Mouse (Mus musculus) retina, adult 2 months (tissue): ENCODE measurements around the gene Tnnt3.

ENCODE experiments used
- DNase-seq: peaks from one replicate; pipeline ENCODE4 v3.0.0-alpha.2; 2012; ENCODE audit warnings: low read depth, low spot score

The Tnnt3 gene

GRCm38 (mm10) chr7:142476795-142477452, 21.7 kb upstream of the Tnnt3 start:
- no peak for DNase-seq

DNA sequence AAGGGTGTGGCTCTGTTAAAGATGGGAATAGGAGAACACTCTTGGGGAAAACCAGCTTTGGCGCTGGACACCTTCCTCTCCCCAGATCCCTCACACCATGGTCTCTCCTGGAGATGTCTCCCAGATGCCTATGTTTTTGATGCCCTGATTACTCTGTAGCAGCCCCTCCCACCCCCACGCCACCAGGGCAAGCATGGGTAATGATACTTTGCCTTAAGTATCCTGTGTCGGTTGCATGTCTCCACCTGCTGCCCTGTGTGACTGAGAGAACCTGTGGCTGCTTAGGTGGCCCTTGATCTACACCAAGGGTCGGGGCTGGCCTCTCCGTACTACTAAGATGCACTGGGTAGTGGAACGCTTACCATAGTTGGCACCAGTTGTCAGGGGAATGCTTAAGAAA, 20.6 kb upstream of the Tnnt3 start:
- no peak for DNase-seq

DNA sequence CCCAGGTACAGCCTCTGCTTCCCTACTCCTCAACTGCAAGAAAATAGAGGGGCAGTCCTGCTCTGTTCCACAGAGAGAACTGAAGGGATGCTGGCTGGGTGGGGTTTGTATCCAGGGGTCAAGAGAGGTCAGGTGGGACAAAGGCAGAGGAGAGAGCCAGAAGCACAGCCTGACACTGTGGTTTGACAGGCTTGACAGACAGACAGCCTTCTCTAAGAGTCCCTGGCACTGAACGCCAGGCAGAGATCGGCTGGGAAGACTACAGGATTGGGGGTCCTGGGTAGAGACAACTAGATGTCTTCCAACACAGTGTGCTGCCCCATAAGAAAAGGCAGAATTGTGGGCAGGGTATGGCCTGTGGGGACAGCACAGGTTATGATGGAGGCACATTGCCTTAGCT, 20.1 kb upstream of the Tnnt3 start:
- no peak for DNase-seq

DNA sequence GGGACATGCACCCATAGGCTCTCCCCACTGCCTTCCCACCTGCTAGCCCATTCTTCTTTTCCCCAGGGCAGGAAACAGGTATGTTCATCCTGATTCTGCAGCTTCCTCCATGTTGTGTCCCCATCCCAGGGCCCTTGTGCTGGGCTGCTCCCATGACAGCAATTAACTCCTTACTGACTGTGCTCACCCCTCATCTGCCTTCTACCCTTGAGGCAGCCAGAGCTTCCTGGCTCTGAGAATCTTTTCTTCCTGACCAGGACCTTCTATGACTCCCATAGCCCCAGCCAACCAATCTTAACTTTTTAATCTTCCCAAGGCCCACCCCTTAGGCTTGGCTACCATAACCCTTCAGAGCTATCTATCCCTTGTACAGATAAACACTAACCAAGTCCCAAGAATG, 19.3 kb upstream of the Tnnt3 start:
- DNase-seq = no peak

DNA sequence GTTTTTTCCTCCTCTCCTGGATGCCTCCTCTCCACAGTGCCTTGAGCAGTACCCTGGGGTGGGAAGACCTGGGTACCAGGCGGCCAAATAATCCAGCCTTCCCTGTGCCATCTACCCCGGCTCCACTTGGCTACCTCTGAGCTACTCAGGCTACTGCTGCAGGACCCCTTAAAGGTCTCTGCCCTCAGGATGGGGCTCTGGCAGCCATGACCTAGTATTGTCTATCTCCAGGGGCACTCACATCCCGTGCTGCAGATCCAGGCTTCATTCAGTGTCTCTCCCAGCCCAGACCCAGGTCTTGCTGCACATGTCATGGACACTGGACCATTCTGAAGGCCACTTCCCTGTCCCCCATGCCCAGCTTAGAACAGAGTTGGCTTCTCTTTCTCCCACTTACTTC, 18.8 kb upstream of the Tnnt3 start:
- no peak for DNase-seq

GRCm38 (mm10) chr7:142480661-142481060, 18.0 kb upstream of the Tnnt3 start:
- DNase-seq = no peak

GRCm38 (mm10) chr7:142481186-142481567, 17.5 kb upstream of the Tnnt3 start:
- no peak for DNase-seq

DNA sequence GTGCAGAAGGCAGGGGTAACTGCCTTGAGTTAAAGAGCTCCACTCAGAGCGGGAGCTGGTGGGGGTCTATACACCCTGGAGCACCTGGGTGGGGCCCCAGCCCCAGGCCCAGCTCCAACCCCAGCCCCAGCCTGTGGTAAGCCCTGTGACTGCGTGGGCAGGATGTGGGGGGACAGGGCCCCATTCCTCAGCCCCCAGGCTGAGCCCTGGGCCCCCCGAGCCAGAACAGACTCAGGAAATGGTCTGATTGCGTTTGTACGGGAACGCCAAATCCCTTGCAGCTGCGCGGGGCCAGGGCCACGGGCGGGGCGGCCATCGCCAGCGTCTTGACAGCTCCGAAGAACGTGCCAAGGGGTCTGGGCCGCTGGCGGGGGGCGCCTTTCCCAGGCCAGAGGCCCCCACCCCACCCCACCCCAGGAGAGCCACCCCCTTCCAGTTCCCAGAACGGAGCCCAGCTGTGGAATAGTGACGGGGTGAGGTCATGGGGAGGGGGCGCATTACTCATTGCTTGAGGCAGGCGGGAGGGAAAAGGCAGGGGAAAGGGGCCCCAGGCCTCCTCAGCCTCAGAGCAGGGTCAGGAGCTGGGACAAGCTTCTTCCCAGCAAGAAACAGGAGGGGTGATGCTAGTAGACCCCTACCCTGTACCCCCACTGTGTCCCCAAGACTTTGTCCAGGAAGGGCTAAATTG, 16.9 kb upstream of the Tnnt3 start:
- no peak for DNase-seq

GRCm38 (mm10) chr7:142482256-142482609, 16.4 kb upstream of the Tnnt3 start:
- DNase-seq = no peak

DNA sequence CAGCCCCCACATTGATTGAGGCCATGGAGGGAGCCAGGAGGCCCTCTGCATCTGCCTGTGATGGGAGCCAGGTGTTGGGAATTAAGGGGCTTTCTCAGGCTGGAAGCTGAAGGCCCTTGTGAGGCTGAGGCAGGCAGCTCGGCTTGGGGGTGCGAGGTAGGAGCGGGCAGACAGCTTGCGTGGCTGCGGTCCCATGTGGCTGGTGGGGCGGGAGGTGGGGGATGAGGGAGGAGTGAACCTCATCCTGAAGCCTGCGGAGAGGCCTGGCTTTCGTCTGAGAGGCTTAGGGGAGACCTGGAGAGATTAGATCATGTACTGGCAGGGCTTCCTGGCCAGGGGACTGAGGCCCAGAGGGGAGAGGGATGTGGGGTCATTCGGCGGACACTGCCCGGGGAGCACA, 15.5 kb upstream of the Tnnt3 start:
- DNase-seq = no peak

- no peak for DNase-seq
Measured at GRCm38 (mm10) chr7:142484780-142485179, 13.9 kb upstream of the Tnnt3 start.

- no peak for DNase-seq
Measured at GRCm38 (mm10) chr7:142486751-142487162, 11.9 kb upstream of the Tnnt3 start.

DNA sequence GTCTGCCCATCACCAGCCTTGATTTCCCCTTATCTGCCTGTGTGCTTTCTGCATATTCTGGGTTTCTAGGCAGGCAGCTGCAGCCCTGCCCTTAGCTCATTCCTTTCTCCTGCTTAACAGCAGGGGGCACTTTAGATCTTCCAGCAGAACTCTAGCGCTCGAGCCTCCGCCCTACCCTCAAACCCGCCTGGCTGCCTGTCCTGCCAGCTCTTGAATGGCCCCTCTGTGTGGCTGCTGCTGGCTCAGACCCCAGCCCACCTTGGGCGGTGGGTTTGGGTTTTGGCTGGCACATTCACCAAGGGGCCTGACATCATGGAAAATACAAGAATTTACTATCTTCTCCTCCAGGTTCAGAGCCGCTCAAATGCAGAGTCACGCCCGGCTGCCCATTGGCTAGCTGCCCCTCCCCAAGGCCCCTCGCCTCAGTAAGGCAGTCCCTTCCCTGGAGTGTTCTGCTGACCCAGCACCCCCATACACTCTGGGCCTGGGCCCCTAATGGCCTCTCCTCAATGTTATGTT, 11.2 kb upstream of the Tnnt3 start:
- no peak for DNase-seq

DNA sequence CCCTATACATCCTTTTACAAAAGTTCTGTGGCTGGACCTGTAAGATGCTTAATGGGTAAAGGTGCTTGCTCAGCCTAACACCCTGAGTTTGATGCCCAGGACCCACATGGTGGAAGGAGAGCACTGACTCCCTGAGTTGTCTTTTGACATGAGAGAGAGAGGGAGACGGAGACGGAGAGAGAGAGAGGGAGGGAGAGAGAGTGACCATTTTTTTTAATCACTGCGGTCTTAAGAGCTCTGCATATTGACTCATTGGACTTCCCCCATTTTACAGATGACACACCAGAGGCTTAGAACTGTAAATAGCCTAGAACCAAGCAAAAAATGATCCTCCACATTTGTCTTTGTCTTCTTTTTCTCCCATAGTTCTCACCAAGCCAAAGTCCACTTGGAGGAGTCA, 10.6 kb upstream of the Tnnt3 start:
- DNase-seq = no peak

- DNase-seq = no peak
Measured at GRCm38 (mm10) chr7:142493535-142493934, 5.1 kb upstream of the Tnnt3 start.

DNA sequence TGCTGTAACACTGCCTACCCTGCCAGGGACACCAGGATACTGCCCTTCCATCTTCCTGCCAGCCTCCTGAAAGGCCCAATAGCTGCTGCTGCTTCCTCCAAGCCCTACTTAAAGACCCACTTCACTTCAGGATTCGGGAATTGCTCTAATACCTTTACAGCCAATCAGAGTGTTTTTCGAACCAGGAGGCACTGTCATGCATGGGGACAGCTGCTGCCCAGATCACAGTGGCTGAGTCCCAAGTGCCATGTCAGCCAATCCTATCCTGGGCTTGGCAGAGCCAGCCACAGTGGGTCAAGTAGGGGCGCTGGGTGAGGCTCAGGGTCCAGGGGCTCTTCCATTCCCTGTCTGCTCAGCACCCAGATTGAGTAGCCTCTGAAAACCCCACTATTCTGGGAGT, 2.5 kb upstream of the Tnnt3 start:
- DNase-seq = no peak

DNA sequence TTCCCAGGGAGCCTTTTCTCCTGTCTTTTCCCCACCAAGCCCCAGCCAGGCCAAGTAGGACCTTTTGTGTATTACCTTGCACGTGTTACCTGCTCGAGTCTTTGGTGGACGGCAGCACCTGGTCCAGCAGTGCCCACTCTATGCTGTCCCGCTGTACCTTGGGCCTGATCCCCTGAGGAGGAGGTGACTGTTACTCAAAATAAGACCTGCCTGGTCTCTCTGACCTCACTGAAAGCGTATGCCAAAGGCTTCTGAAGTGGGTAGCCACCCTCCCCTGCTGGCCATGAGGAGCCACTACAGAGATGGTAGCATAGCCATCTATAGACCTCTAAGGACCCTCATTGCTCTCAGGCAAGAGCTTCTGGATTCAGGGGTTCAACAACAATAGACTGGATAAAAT, 1.8 kb upstream of the Tnnt3 start:
- DNase-seq = no peak

- DNase-seq = no peak
Measured at GRCm38 (mm10) chr7:142497775-142498174, 861 bp upstream of the Tnnt3 start.

- DNase-seq = no peak
Measured at GRCm38 (mm10) chr7:142499010-142499721, 530 bp downstream of the Tnnt3 start.

GRCm38 (mm10) chr7:142500032-142500431, 1.4 kb downstream of the Tnnt3 start:
- no peak for DNase-seq

- DNase-seq = no peak
Measured at GRCm38 (mm10) chr7:142503206-142503605, 4.6 kb downstream of the Tnnt3 start.

GRCm38 (mm10) chr7:142505942-142506341, 7.3 kb downstream of the Tnnt3 start:
- no peak for DNase-seq

DNA sequence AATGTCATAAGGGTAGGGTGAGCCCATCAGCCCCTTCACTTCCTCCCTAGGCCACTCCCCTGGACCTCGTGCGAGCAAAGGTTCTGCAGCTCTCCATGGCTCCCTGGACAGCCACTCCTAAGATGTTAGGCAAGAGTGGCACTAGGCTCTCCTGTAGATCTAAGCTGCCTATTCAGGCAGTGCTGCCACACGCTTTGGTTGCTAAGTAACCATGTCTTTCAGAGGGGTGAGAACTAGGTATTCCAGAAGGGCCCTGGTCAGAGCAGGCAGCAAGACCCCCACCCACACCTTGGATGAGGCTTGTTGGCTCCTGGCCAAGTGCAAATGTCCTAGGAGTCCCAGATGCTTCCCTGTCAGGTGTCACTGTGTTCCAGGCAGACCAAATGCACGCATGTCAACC, 7.9 kb downstream of the Tnnt3 start:
- no peak for DNase-seq
